Mouse (Mus musculus): ENCODE data around the gene Tgm1.

Tgm1 gene

DNA sequence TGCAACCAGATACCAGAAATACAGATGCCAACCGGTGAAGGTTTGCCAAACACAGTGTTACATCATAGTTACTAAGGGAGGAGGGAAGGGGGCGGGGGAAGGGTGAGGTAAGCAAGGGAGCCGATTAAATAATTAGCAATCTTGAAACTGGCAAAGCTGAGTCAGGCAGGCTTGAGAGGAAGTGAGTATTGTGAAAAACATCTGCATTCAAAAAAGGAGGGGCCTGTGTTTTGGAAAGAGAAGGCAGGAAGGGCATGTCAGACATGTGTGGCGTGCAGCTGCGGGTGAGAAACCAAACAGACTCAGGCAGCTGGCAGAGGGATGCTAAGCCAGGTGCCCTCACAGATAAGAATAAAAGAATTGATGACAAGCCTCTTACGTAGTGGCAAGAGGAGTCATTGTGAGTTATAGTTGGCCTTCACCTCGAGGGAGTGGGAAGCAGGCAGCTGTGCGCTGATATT is 10.7 kb upstream of the Tgm1 start:
- in situ Hi-C loops (cut with MboI, MseI) = loop anchor here (5.0 kb wide), 1 partner anchor 42 kb away; the partner anchor contains the start of gene Tinf2

DNA sequence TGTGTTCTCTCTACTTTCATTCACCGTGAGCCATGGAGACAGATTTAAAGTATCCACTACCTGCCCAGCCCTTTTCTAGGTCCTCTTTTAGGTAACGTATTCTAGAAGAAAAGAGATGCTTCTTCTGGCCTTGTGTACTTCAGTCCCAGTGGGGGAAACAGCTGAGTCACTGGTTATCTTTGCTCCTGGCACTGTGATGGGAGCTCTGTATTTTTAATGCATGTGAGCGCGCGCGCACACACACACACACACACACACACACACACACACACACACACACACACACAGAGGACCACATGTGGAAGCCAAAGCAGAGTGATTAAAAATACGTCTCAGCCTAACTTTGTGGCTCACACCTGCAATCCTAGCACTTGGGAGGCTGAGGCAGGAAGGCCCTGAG is 9.7 kb upstream of the Tgm1 start:
- in situ Hi-C loops (cut with MboI, MseI) = loop anchor here (5.0 kb wide), 1 partner anchor 41 kb away; the partner anchor contains the start of gene Tinf2

DNA sequence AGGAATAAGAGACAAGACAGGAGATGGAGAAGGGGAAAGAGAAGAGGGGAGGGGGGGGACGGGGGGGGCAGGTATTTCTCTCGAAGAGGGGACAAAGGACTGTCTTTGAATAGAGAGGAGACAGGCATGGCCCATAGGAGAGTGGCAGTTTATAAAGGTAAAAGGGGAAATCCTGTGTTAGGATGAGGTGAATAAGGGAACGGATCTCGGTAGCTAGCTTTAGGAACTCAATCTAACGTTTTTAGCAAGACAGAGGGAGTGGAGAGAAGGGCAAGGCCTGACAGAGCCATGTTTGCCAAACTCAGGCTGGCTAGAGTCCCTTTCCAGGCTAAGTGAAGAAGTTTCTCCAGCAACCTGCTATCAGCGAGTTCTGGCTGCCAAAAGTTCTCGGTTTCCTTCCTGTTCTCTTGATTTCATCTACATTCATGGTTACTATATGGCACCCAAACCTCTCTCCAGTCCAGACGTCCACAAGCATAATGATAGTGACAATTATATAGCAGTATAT is 8.8 kb upstream of the Tgm1 start:
- in situ Hi-C loops (cut with MboI, MseI) = loop anchor here (5.0 kb wide), 1 partner anchor 40 kb away; the partner anchor contains the start of gene Tinf2

GRCm38 (mm10) chr14:55721700-55722437 is 8.1 kb upstream of the Tgm1 start, which contains the start of gene Rabggta:
TSS of gene Rabggta (minus strand) at chr14:55722263.
- in situ Hi-C loops (cut with MboI, MseI) = loop anchor here (5.0 kb wide), 1 partner anchor 40 kb away; the partner anchor contains the start of gene Tinf2

- in situ Hi-C loops (cut with MboI, MseI) = loop anchor here (5.0 kb wide), 1 partner anchor 39 kb away; the partner anchor contains the start of gene Tinf2
These were observed 7.3 kb upstream of the Tgm1 start for GRCm38 (mm10) chr14:55721076-55721475.

DNA sequence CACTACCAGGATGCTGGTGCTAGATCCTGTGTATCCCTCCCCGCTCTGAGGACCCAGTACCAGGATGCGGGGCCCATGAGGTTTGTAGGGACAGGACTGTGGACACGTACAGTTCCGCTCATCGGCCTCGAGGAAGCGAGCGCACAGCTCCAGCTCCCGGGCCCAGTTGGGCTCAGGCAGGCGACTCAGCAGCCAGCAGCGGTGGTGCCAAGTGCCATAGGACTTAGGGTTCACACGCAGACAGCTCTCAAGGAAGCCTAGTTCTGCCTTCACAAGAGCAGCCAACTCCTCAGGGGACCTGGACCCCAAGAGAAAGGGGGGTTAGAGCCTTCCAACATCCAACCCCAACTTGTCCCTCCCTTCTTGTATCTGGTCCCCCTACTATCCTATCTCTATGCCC is 6.9 kb upstream of the Tgm1 start:
- in situ Hi-C loops (cut with MboI, MseI) = loop anchor here (5.0 kb wide), 1 partner anchor 38 kb away; the partner anchor contains the start of gene Tinf2

DNA sequence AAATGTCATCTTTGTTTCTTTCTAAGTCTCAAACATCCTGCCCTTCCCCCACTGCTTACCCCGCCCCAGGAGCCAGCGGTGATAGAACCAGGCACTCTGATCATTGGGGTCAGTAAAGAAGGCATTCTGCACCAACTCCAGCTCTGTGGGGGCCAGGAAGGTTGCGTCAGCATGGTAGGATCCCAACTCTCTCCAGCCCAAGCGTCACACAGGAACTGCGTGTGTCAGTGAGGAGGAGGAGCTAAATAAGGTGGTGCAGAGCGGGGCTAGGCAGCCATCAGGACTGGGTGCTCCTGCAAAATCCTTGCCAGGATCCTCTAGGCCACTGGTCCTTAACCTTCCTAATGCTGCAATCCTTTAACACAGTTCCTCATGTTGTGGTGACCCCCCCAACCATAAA is 6.0 kb upstream of the Tgm1 start:
- in situ Hi-C loops (cut with MboI, MseI) = loop anchor here (5.0 kb wide), 1 partner anchor 37 kb away; the partner anchor contains the start of gene Tinf2

- in situ Hi-C loops (cut with MboI, MseI) = no loop called here
These were observed 3.2 kb upstream of the Tgm1 start for GRCm38 (mm10) chr14:55716884-55717283.

DNA sequence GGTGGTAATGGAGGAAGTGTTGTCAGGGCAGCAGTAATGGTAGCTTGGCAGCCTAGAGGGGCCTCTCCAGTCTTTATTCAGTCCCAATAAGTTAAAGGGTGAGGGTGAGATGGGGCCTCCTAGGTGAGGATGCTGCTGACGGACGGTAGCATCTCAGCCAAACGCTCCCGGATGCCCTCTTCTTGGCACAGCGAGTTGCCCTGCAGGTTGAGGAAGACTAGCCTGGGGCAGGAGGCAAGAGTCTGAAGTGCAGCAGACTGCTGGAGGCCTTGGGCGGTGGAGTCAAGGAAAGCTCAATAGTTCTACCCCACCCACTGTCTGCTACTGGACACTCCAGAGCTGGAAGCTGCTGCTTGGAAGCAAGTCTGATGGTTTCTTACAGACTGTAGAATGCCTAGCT is 2.5 kb upstream of the Tgm1 start:
- in situ Hi-C loops (cut with MboI, MseI) = no loop called here

DNA sequence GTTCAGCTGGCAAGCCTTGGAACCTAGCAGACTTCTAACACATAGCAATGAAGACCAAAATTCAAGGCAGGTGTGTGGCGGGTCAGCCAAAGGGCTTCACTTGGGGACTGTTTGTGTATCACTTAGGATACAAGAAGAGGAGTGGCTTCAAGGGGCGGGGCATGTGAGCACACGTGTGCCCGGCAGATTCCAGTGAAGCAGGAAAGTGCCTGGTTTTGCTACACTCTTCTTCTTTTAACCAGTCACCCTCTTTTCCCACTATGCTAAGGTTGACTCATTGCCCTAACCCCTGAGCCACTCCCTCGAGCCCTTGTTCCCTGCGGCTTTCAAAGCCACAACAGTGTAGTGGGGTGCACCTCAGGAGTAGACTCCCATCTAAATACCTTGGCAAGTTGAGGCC is 1.2 kb upstream of the Tgm1 start:
- in situ Hi-C loops (cut with MboI, MseI) = no loop called here

GRCm38 (mm10) chr14:55713007-55713728 is 558 bp downstream of the Tgm1 start:
- in situ Hi-C loops (cut with MboI, MseI) = no loop called here

DNA sequence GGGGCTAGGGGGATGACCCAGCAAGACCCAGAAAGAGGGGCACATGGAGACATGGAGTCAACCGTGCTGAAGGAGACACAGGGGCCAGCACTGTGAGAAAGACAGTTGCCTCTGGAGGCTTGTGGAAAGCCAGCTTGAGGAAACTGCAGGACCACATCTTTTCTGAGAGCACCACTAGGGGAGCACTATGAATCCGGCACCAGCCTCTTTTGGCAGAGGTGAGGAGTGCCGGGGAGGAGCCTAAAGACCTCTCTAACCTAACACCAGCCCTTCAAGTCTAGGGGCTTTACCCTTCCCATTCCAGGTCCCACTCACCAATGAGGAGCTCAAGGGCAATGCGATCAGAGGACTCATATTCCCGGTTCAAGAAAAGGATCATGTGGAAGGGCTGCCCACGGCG is 1.9 kb downstream of the Tgm1 start:
- in situ Hi-C loops (cut with MboI, MseI) = no loop called here

GRCm38 (mm10) chr14:55709509-55709908 is 4.2 kb downstream of the Tgm1 start:
- in situ Hi-C loops (cut with MboI, MseI) = no loop called here

GRCm38 (mm10) chr14:55707397-55707796 is 6.3 kb downstream of the Tgm1 start:
- in situ Hi-C loops (cut with MboI, MseI) = no loop called here

GRCm38 (mm10) chr14:55706051-55706600 is 7.6 kb downstream of the Tgm1 start:
- in situ Hi-C loops (cut with MboI, MseI) = no loop called here

DNA sequence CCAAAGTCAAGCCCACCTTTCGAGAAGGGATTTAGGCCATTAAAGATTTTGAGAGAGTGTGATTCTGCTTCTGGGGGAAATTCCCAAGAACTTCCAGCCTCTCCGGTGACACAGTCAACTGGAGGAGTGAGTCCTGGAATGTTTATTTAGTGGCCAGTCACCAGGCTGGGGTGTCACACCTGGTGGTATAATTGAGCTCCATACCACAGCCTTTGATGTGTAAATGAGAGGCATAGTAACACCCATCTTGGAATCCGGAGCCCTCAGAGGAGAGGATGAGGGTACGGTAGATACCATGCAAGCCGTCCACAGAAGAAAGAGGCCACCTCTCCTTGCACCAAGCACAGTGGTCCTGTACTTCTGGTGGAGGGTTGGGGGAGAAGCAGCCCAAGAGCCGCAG is 11.0 kb downstream of the Tgm1 start:
- in situ Hi-C loops (cut with MboI, MseI) = no loop called here

GRCm38 (mm10) chr14:55701131-55701530 is 12.6 kb downstream of the Tgm1 start:
- in situ Hi-C loops (cut with MboI, MseI) = no loop called here

GRCm38 (mm10) chr14:55697226-55697625 is 16.5 kb downstream of the Tgm1 start:
- in situ Hi-C loops (cut with MboI, MseI) = no loop called here

DNA sequence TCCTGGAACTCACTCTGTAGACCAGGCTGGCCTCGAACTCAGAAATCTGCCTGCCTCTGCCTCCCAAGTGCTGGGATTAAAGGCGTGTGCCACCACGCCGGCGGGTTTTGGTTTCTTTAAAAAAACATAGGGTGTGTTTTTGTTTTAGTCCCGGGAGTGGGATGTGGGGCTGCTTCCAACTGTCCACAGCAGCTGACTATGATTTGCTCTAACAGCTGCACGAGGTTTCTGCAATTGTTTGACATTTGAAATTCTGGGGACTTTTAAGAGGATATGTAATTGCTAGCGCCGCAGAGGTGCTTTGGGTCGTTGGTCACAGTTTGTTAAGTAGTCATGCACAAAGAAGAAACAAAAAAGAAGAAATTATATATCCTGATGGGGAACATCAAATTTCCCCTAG is 24.3 kb downstream of the Tgm1 start:
- in situ Hi-C loops (cut with MboI, MseI) = no loop called here

- in situ Hi-C loops (cut with MboI, MseI) = loop anchor here (5.0 kb wide), 1 partner anchor 40 kb away; the partner anchor contains the start of gene Rabggta
These were observed 31.6 kb downstream of the Tgm1 start for GRCm38 (mm10) chr14:55682118-55682493.

DNA sequence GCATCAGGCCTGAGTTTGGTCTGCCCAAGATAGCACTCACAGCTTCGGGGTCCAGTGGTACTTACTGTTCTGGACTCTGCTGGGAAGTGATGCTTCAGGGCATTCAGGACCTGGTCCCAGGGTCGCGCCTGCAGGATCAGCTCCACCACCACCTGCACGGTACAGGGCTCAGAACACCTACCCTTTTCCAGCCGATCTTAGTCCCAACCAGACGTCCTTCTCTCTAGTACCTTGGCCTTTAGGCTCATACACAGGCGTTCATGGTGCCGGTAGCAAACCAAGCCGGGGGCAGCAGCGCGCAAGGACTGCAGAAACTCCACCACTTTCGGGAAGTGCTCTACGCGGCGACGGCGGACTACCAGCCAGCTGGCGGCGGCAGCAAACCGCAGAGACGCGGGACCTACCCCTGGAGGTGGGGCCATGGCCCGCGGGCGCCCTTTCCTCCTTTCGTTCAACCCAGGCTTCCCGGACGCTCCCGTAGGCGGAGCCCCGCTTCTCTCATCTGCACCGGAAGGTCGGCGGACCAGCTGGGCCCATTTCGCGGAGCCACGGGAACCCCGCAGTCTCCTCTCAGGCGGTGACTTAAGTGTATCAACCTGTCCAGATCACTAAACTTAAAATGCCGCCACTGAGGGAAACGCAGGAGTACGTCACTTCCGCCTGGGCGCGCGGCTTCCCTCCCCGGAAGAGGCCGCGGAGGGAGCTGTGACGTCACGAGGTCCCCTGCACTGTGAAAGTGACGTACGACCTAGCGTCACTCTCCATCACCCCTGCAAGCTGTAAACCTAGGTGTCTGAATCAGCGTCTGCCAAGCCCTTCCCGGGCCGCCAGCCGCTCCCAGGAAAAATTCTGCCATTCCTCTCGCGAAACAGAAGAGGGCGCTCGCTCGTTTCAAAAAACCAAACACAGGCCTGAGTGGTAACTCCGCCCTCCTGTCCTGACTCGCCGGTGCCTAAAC is 32.3 kb downstream of the Tgm1 start, which contains the start of gene Tinf2:
Tinf2 (minus strand) TSS at position 661 of the 958 bp plus-strand sequence.
- in situ Hi-C loops (cut with MboI, MseI) = loop anchor here (5.0 kb wide), 1 partner anchor 41 kb away; the partner anchor contains the start of gene Rabggta
